Mouse (Mus musculus) liver, embryonic 14.5 days (tissue): Measurements from ENCODE around the gene Prkcb.

Source experiments
- CTCF ChIP-seq: IDR thresholded peaks from 2 replicates; pipeline ENCODE4 v1.5.1; 2016; ENCODE audit warnings: antibody characterized with exemption, low read depth, control low read depth
- EP300 ChIP-seq: IDR thresholded peaks from 2 replicates; pipeline ENCODE4 v1.6.1; 2016; ENCODE audit warnings: antibody characterized with exemption, low read depth

GRCm38 (mm10) chr7:122240413-122241119 lies 48.0 kb upstream of the Prkcb start:
- TF ChIP-seq EP300 (no peak), CTCF (0 out of 2 replicates have a peak, but pooled peaks have one; percentile 4)
